Mouse (Mus musculus): ENCODE measurements around the gene Polr3h.

Gene Polr3h

GRCm38 (mm10) chr15:81846755-81847154, 79.3 kb downstream of the Polr3h start:
- DNase-seq (ENCODE audit: low spot score), result no peak

- peak; percentile 77 for DNase-seq (ENCODE audit: low spot score)
These were observed 80.3 kb downstream of the Polr3h start for GRCm38 (mm10) chr15:81845724-81846123.

- no peak for DNase-seq (ENCODE audit: low spot score)
These were observed 80.9 kb downstream of the Polr3h start for GRCm38 (mm10) chr15:81845033-81845625.

- no peak for DNase-seq (ENCODE audit: low spot score)
These were observed 83.8 kb downstream of the Polr3h start for GRCm38 (mm10) chr15:81842275-81842674.

GRCm38 (mm10) chr15:81840306-81840705, 85.7 kb downstream of the Polr3h start:
- no peak for DNase-seq (ENCODE audit: low spot score)

- DNase-seq (ENCODE audit: low spot score), result peak; percentile 95
These were observed 86.4 kb downstream of the Polr3h start for GRCm38 (mm10) chr15:81839634-81840033.

- DNase-seq (ENCODE audit: low spot score), result no peak
These were observed 87.3 kb downstream of the Polr3h start for GRCm38 (mm10) chr15:81838554-81839235.

Data from adipocyte (in vitro differentiated cells).